Mouse (Mus musculus) T-helper 1 cell (primary cell): ENCODE data around the gene 1700030J22Rik.

Experiments
- in situ Hi-C: fragments of 300-600 bp; cut with MboI, MseI; formaldehyde crosslinking; loops from one replicate; pipeline ENCODE4 v1.15.1; 2025; ENCODE audit warnings: high pct_unique_total_duplicates

Gene 1700030J22Rik

DNA sequence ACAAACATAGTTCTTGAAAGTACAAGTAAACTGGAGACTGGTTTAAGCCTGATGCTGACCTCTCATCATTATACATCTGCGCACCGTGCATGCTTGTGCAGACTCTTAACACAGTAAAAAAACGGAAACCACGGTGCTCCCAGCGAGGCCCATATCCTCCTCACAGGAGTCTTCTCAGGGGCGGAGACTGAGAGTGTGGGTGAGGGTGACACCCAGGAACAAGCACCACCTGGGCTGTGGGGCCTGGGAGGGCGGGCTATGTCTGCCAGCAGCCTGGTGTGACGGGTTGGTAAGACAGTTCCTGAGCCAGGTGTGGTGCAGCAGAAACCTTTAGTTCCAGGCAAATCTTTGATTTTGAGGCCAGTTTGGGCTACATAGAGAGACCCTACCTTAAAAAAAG, 26.3 kb downstream of the 1700030J22Rik start:
- in situ Hi-C loops: no loop called here

DNA sequence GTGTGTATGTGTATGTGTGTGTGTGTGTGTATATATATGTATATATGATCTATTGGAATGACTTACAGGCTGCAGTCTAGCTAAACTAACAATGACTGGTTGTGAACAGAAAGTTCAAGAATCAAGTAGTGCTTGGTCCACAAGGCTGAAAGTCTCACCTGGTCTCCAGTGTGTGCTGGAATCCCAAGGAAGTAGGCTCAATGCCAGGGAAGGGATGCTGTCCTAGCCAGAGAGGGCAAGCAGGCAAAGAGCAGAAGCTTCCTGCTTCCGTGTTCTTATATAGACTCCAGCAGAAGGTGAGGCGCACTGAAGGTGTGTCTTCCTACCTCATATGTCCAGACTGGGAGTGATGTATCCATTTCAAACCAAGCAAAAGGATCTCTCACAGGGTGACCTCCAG, 27.0 kb downstream of the 1700030J22Rik start:
- in situ Hi-C loops: no loop called here

DNA sequence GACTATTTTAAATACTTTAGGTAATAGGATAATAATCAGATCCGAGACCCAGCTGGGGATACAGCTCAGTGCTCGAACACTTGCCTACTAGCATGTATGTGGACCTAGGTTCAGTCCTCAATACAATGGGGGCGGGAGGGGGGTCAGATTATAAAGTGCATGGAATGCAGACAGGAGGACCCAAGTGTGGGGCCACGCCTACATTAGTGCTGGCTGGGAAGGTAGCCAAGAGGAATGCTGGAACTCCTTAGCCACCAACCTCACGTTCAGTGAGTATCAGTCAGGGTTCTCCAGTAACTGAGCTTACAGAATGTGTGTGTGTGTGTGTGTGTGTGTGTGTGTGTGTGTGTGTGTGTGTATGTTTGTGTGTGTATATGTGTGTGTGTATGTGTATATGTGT, 27.4 kb downstream of the 1700030J22Rik start:
- in situ Hi-C loops: no loop called here

GRCm38 (mm10) chr8:116947589-116947988, 31.2 kb downstream of the 1700030J22Rik start:
- in situ Hi-C loops: no loop called here

- in situ Hi-C loops: no loop called here
Observed at GRCm38 (mm10) chr8:116946851-116947250, 31.9 kb downstream of the 1700030J22Rik start.

- in situ Hi-C loops: no loop called here
Observed at GRCm38 (mm10) chr8:116946268-116946838, 32.4 kb downstream of the 1700030J22Rik start.

DNA sequence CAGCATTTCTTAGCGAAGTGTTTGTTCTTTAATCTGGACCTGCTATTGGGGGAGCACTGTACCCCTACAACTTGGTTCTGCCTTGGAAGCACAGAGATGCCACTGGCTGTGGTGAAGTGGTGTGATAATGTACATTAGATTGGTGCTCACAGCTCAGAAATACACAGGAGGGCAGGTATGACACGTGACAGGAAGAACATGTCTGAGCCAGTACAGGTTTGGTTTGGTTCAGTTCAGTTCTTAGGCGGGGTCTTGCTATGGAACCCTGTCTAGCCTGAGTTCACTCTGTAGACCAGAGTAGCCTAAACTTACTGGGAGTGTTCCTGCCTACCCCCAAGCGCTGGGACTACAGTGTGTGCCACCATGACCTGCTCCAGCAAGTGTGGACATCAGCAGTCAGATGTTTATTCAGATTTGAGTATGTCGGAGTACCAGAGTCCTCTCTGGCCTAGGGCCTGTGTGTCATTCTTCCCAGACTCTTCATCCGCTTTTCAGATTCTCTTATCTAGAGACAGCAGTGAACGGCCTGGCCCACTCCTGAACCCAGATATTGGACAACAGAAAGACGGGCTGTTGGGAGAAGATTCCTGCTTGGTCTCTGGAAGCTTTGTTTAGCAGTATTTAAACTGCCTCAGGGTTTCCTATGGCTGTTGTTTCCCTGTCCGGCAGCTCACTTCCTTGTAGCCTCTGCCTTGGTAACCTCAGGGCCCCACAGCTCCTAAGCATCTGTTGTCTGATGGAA, 33.4 kb downstream of the 1700030J22Rik start:
- in situ Hi-C loops: no loop called here

DNA sequence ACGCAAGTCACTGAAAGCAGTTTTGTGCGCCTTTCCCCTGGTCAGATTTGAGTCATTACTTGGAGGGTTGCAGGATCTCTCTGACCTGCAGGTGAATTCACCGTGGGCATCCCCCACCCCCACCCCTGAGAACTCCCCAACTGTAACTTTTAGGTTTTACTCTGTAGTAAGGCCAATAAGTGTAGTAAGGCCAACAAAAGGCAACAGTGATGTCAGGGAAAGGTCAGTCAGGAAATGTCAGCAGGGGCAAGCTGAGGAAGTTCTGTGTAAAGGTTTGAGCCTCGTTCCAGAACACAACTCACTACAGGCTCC, 34.4 kb downstream of the 1700030J22Rik start:
- in situ Hi-C loops: loop anchor here (5.0 kb wide), 1 partner anchor 33 kb away; the partner anchor contains the start of gene 1700030J22Rik

- in situ Hi-C loops: loop anchor here (5.0 kb wide), 1 partner anchor 34 kb away; the partner anchor contains the start of gene 1700030J22Rik
Observed at GRCm38 (mm10) chr8:116943555-116944384, 35.0 kb downstream of the 1700030J22Rik start.

GRCm38 (mm10) chr8:116943161-116943554, 35.6 kb downstream of the 1700030J22Rik start, which contains the start of gene Atmin:
Gene Atmin, plus strand, starts transcription at chr8:116943393.
- in situ Hi-C loops: loop anchor here (5.0 kb wide), 1 partner anchor 34 kb away; the partner anchor contains the start of gene 1700030J22Rik

DNA sequence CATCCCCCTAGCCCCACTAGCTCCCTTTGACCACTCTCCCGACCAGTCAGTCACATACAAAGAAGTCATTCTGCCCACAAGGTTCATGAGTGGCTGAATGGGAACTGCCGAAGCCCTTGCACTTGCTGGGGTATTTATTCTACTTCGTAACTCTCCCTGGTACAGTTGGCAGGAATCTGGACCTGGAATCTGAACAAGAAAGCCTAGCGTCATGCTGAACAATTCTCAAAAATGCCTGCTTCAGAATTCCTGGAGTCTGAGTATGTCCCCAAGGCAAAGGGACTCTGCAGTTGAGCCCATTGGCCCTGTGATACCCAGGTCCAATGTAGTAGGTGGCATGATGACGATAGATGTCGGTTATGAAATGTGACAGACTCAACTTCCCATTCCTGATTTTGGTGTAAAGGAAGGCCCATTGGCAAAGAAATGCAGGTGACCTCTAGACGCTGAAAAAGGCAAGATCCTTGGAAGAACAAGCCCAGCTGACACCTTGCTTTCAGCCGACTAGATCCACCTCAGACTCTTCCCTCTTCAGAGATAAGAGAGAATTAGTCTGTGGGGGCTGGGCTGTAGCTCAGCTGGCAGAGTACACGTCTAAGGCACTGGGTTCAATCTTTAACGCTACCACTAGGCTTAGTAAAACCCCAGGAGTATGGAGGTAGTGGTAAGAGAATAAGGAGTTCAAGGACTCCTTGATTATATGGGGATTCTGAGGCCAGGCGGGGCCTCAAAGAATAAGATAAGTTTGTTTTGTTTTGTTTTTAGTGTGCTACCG, 36.3 kb downstream of the 1700030J22Rik start:
- in situ Hi-C loops: loop anchor here (5.0 kb wide), 1 partner anchor 35 kb away; the partner anchor contains the start of gene 1700030J22Rik

DNA sequence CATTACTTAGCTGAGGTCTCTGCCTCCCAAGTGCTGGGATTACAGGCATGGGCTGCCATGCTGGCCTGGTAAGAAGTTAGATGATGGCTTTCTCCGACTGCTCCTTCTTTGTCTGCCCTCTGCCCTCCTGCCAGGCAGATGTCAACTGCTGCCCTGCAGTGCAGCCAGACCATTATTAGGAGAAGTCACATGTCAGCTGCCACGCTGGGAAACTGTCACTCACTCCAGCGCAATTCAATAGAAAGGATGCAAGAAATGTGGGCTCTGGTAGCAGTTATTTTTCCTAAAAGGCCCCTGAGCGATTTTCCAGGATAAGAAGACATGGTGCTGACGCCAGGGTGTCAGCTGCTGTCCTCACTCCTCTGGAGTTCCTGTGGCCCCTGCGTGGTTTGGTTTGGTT, 43.3 kb downstream of the 1700030J22Rik start:
- in situ Hi-C loops: no loop called here

DNA sequence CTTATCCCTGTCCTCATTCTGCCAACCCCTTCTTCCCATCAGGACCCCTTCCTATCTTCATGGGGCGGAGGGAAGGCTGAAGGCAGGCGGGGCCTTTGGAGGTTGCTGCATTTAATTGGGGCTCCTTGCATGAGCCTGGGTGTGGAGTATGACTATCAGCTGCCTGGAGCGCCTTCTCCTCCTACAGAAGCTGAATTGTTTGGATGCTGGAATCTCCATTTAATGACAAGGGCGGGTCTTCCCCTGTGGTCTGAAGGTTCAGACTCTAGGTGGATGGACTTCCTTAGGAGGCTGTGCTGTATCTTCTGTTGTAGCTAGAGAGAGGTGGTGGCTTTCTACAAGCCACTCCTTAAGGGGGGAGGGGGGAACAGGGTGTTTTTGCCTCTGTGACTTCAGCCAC, 43.8 kb downstream of the 1700030J22Rik start:
- in situ Hi-C loops: no loop called here

GRCm38 (mm10) chr8:116928588-116928987, 50.2 kb downstream of the 1700030J22Rik start:
- in situ Hi-C loops: no loop called here

GRCm38 (mm10) chr8:116927880-116928279, 50.9 kb downstream of the 1700030J22Rik start:
- in situ Hi-C loops: no loop called here

- in situ Hi-C loops: no loop called here
Observed at GRCm38 (mm10) chr8:116923526-116923925, 55.2 kb downstream of the 1700030J22Rik start.

DNA sequence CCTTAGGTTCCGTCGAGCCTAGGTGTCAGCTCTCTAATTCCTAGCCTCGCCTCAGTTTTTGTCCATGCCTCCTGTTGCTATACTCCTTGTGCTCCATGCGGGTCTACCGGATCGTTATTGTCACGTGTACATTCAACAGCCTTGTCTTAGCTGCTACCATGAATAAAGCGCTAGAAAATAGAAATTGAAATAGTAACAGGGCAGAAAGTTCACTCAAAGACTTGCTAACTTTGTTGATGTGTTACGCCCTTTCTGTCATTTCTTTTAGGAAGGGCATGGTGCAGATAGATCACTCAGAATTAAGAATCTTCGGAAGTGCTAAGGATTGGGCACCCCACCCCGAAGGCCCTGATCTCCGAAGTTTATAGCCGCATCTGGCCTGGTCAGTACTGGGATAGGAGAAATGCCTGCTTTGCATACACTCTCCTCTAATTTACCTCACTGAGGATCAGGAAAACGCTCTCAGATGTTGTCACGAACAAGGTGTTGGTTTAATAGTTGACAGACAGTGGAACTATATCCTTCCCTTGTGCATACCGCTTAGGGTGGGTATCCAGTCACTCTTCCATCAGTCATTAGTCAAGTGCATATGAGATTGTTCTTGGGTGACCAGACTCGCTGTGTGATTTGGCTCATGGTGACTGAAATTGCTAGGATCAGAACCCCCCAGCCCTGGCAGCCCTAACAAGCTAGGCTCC, 56.5 kb downstream of the 1700030J22Rik start:
- in situ Hi-C loops: no loop called here

GRCm38 (mm10) chr8:116921337-116922059, 57.3 kb downstream of the 1700030J22Rik start, which contains the start of the genes Cmc2 and Cenpn:
Gene Cmc2, minus strand, starts transcription at chr8:116921455.
Gene Cenpn, plus strand, starts transcription at chr8:116921730.
- in situ Hi-C loops: no loop called here

DNA sequence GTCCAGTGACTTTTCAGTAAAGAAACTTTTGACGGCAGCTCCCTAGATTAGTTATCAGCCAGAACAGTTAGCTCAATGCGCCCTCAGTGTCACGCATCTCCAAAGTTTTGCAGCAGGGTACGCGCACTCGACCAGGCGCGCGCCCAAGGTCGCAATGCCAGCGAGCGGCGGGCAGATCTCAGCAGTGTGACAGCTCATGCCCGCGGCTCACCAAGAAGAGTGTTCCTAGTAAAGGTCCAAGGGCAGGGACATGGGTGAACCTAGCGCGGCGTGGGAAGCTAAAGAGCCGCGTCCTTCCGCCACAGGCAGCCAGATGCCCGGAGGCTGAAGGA, 57.8 kb downstream of the 1700030J22Rik start:
- in situ Hi-C loops: no loop called here
